Mouse (Mus musculus) heart, postnatal 0 days (tissue): ENCODE data around the gene Cep97.
A peak's percentile ranks its signal among the peaks of the same experiment; 100 is the strongest.

Experiments
- CTCF ChIP-seq: IDR thresholded peaks from 2 replicates; pipeline ENCODE4 v1.5.1; 2016; ENCODE audit warnings: antibody characterized with exemption, control low read depth, low read depth
- EP300 ChIP-seq: IDR thresholded peaks from 2 replicates; pipeline ENCODE4 v1.6.1; 2016; ENCODE audit warnings: antibody characterized with exemption, low read depth

- TF ChIP-seq CTCF = no peak
- TF ChIP-seq EP300 = peak; percentile 59; the same call in 1 of the 2 replicates
Observed at GRCm38 (mm10) chr16:55966212-55966871, 31.7 kb upstream of the Cep97 start, which contains the start of gene Rpl24.
